Mouse (Mus musculus) thymus, adult 2 months (tissue): ENCODE measurements at regions not wholly inside any gene's neighbourhood (a gene's known extent, or its start where the extent isn't known, plus 50 kb on each side); places are given as distances from the start of the nearest gene placed in this dataset.

Experiments used
- CTCF ChIP-seq: fragments of 200-500 bp; IDR thresholded peaks from 2 replicates; pipeline ENCODE4 v1.5.1; 2012; ENCODE audit warnings: mild to moderate bottlenecking, control low read depth, low read length, moderate library complexity, borderline replicate concordance; ENCODE audit not compliant: control insufficient read depth, poor library complexity, insufficient read depth; ENCODE audit errors: extremely low read depth
- POLR2A ChIP-seq: fragments of 200-500 bp; IDR thresholded peaks from 2 replicates; pipeline ENCODE4 v1.6.1; 2012; ENCODE audit warnings: mild to moderate bottlenecking, low read length, control low read depth, moderate library complexity; ENCODE audit not compliant: control insufficient read depth, poor library complexity, insufficient read depth; ENCODE audit errors: extremely low read depth

GRCm38 (mm10) chr2:179070346-179070745, 371.9 kb upstream of the Cdh4 start:
- TF ChIP-seq CTCF (no peak), POLR2A (no peak)
